Mouse (Mus musculus) kidney, adult 8-10 months (tissue): Measurements from ENCODE around the gene Gm11361.

ENCODE experiments used
- DNase-seq, 2 experiments: peaks; one replicate each; pipeline ENCODE4 v3.0.0; 2022

Gene Gm11361

GRCm38 (mm10) chr13:28257228-28257627 lies at the start of gene Gm11361:
Gene Gm11361 (plus strand): TSS chr13:28257528.
- no peak for DNase-seq

- no peak for DNase-seq
Observed at GRCm38 (mm10) chr13:28264399-28264798, 7.1 kb downstream of the Gm11361 start.

DNA sequence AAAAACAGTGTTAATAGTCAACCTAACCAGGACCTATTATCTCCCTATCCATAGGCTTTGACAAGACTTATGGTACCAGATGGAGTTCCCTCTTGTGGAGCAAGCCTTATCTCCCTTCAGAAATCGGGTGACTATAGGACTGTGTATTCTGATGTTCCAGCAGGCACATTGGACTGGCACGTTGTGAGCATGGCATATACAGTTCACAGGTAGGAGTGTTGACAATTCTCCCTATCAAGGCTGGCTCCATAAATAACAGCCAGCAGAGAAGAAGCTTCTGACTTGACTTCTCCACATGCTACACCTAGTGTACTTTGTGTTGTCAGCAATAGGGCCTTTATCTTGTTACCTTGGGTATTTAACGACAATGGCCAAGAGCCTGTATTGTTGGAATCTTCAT lies 30.0 kb downstream of the Gm11361 start:
- DNase-seq = no peak

- DNase-seq = no peak
Observed at GRCm38 (mm10) chr13:28294272-28294671, 36.9 kb downstream of the Gm11361 start.

DNA sequence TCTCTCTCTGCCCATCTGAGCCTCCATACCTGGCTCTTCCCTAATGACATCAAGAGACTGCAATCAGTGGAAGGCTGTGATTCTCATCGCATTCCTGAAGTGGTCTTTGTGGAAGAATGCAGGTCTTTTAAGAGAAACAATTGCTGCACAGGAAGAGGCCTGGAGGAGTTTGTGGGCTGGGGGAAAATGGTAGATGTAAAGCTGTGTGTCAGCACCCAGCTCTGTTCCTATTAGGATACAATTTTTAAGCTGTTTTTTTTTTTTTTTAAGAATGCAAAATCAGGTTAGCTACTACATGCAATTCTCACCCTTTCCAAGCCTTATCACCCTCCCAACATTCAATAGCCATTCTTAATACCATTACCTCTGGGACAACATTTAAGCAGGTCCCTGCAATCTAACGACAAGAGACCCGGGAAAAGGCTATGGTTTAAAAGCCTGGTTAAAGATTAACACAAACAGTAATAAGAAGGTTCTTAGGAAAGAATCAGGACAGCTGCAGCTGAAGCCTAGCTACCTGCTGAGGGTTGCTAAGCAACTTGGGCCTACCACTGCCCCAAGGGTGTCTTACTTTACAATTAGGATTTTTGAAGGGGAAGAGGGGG lies 37.5 kb downstream of the Gm11361 start:
- peak; percentile 10 to 63 for DNase-seq

- DNase-seq = peak in 1 of 2 experiments; percentile 5
Observed at GRCm38 (mm10) chr13:28295492-28295891, 38.2 kb downstream of the Gm11361 start.

DNA sequence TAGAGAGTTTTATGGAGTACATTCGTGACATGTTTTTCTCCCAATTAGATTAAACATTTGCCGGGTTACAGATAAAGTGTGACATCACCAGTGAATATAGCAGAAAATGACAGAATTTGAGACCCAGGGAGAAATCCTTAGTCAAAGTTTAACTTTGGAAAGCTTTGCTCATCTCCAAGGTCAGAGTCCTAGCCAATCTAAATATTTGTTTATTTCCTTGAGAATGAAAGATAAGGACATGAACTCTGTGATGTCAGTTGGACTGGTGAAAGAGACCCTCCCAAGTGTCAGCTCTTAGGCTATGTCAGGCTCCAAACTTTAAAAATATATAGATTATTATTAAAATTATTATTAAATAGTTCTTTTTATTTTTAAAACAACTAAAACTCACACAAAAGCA lies 39.8 kb downstream of the Gm11361 start:
- DNase-seq = no peak

DNA sequence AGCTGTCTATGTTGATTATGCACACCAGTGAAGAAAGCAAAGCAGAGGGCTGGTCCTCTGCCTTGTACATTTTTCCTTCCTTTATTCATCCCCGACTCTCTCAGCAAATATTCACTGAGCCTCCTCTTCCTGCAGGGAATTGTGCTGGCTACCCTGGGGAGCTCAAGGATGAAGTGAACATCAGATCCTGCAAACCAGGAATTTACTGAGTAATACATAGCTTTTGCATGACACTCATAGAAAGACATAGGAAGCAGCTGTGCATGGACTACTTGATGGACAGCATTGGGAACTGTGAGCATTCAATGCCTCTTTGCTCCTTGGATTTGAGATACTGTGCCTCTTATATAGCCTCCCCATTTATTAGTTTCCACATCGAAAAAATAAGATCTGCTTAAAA lies 40.2 kb downstream of the Gm11361 start:
- DNase-seq = no peak
